Mouse (Mus musculus) gastrocnemius, postnatal 10 days (tissue): Measurements from ENCODE around the gene Abcf1. TPM values are rescaled to one million over a fixed set of nuclear protein-coding genes. Genes with fewer than 3 reads are reported as not detected.
A peak's percentile ranks its signal among the peaks of the same experiment; 100 is the strongest.

ENCODE experiments used
- DNase-seq: peaks from one replicate; pipeline ENCODE4 v3.0.0; 2021; ENCODE audit warnings: mixed read lengths
- microRNA-seq, 2 experiments: library from miRNA; unstranded; fragments of <30 nt; microRNA quantifications; one replicate each; pipeline ENCODE4 v1.2.0; 2021
- total RNA-seq, 2 experiments: library from RNA; stranded (reverse); gene quantifications; 2 replicates each; pipeline ENCODE4 v1.2.3; 2021

Abcf1 gene
- total RNA-seq, 2 experiments from 2014 or later = 65.7 to 71.6 TPM

DNA sequence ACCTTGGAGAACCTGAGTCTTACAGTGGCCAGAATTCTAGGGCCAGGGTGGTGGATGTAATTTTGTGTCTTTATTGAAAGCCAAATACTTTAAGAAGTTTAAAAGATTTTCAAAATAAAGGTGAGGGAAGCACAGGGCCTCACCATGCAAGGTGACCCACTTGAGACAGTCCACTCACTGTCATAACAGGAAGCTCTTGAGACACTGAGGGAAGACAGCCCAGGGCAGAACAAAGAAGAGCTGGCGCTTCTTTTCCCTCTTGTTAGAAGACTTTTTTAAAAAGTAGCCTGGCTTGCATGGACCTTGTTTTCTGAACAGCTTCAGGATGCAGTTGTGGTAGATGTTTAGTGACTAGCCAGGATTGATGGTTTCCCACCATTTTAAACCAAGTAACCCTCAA lies 49.2 kb downstream of the Abcf1 start:
- no peak for DNase-seq

DNA sequence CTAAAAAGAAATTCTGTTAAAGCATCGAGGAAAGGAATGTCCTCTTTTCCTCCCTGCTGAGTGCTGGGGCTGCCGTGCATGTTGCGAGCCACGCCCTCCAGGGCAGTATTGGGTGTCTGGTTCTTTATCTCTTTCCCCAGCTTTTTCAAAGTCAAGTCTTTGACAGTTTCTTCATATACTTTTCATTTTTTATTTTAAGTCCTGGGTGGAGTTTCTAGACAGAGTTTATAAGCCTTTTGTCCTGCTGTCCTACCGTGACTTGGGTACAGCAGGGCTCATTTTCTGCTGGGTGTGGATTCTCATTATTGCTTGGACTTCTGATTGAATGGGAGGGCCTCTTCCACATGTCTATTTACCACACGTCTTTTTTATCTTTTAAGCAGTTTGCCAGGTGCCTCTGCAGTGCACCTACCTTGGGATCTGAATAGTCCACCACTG lies 49.7 kb downstream of the Abcf1 start:
- no peak for DNase-seq

DNA sequence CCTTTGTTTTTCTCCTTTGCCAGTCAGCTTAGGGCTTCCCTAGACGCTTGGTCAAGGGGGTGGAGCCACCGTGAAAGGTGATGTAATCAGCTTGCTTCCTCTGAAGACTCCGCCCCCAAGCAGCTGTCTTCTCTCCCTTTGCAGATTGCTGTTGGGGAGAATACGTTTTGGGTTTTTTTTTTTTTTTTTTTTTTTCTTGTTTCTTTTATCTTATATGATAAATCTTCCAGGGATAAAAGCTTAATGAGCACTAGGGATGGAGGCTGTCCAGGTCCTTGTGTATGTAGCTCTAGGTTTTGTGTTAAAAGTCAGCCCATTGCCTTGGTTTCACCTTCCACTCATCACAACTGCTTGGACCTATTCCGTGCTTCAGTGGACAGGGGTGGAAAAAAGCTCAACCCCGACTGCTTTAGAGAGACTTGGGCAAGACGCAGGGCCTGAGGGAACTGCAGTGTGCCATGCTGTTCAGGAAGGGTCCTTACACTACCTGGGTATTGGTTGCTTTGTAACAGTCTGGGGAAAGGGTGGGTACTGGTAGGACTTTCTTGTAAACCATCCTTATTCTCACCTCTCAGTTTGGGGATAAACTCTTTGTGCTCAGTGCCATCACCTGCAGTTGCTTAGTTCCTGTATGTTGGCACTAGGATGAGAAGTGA lies 50.4 kb downstream of the Abcf1 start:
- DNase-seq = peak; percentile 90

DNA sequence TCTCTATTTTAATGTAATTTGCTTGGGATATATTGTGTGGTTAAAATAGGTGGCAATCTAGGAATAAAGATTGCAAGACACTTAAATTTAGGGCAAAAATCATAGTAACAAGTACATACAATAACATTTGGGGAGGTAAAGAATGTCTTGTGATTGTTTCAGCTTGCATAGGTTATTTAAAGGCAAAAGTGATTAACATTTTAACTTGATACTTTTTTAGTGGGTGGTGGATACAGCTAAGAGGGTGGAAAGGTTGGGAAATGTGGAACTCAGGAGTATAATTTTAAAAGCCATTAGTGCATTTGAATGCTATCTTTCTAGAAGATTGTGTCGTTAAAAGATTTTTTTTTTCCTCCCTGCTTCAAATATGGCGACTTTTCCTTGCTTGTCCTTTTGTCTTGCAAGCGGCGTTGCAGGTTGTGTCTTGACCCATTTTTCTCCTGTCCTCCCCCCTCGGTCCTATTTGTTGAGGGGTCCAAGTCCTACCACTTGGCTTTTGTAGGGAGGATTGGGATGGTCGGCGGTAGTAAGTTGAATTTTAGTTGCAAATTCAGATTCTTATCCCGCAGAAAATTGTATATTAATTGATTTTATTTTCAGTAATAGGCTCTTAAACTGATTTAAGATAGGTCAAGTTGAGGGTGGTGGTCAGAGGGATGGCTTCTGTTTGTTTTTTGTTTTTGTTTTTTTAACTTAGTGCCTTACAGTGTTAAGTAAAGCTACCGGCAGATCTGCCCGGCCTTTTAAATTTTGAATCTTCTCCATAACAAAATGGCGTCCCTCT lies 51.1 kb downstream of the Abcf1 start:
- DNase-seq = no peak

DNA sequence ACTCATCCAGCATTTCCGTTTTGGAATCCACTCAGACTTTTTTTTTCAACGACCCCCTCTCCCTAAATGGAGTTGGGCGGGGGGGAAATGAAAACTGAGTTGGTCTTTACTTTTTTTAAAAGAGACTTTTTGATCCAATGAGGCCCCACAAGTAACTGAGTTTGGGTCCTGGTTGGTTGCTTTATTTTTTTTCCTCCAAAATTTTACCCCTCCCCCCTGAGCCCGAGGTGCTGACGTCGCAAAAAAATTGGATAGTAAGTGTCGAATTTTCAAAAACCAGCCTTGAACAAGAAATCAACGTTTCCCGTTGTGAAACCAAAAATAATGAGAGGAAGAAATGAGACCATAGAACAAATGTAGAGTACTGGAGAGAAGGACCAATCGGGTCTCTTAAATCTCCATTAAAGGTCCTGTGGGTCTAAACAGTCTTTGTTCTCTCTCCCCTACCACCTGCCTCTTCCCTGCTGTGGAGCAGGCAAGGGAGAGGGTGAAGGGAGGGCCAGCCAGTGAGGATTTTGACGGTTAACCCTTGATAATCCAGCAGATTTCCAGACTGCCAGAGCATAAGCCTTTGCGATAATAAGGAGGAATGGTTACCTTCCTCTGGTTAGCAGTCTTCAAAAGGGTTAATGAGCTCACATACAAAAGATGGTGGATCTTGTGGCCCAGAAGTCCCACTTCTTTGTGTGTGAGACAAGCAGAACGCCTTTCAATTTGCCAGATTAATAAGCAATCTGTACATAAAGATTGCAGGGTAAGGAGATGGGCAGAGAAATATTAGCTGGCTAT lies 51.9 kb downstream of the Abcf1 start:
- no peak for DNase-seq

DNA sequence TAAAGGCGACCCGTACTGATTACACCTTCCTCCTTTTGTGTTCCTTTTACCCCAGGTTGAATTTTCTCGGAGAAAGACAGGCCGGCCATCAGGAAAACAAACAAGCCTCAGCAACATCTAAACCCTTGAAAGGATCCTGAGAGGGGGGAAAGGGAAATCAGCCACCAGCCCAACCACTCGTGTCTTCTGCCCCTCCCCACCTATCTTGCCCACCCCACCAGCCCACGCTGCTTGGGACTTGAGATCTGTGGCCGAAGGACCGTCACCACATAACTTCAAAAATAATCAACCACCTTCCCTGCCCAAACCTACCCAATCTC lies 52.5 kb downstream of the Abcf1 start:
- DNase-seq = no peak

DNA sequence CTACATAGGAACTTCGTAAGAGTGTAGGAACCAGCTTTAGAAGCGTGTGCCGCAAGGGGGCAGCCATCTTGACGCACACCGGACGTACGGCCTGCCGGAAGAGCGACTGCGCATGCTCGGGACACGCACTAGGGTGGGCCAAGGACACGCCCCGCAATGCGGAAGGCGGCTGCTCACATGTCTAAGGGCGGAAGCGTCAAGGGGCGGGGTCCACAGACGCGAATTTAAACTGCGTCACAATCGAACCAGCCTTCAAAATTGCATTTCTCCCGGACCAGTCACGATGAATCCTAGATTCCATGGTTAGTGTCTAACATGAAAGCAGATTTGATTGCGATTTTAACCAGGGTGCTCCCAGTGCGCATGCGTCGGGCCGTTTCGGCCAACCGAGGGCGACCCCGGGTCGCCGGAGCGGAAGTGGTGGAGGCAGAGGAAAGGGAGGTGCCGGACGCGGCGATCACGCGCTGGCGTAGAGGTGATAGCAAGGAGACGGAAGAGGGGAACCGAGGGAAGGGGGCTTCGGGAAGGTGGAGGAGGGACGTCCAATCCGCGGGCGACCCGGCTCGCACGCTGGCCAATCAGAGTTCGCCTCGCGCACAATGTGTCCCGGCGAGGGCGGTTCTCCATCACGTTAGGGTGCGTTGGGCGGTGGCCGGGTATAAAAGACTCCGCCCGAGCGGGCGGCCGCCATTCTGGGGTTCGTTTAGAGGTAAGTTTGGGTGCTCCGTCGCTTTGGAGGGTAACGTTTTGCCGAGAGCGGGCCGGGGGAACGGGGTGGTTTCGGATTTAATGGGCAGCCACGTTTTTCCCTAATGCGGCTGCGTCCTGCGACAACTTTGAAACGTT lies 53.0 kb downstream of the Abcf1 start, which contains the start of the genes Mrps18b and Ppp1r10:
Gene Mrps18b (minus strand): TSS at position 93 of the 846 bp plus-strand sequence.
Gene Ppp1r10 (plus strand): TSS at position 138 of the 846 bp plus-strand sequence.
- peak; percentile 98 for DNase-seq

DNA sequence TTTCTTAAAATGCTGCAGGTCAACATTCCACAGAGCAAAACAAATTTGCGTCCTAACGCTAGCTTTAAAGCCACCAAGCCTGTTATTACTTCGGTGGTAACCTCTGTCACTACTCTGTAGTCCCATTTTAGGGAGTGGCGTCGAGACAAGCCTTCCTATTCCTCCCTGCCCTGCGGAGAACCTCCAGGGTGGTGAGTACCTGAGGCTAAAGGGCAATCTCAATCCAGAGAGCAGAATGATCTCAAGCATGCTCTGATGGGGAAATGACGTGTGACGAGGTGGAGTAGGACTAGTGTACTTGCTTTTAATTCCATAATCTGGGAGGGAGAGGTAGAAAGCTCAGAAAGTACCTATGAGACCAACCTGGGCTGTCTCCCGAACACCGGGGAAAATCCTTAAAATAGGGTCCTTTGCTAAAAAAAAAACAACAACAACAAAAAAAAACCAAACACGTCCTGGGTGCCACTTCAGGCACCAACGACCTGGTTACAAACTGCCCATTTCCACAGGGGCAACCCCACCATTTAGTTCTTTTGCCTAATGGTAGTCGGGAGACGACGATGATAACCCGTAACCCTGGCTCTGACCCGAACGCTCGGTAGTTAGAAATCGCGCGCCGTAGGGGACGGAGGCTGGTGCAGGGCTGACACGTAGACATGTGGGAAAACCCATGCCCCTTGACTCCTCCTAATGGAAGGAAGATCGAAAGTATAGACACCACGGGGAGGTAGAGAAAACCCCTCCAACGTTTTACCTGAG lies 53.8 kb downstream of the Abcf1 start:
- no peak for DNase-seq

DNA sequence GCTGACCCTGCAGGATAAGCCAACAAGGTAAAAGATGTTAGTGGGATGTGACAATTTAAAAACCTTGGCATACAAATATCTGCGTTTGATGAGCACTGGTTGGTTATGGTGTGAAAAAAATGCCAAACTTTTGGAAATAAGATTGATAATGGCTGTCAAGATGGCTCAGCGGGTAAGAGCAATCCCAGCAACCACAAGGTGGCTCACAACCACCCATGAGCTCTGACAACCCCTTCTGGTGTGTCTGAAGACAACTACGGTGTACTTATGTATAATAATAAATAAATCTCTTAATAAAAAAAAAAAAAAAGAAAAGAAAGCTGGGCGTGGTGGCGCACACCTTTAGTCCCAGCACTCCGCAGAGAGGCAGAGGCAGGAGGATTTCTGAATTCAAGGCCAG lies 54.6 kb downstream of the Abcf1 start:
- no peak for DNase-seq

DNA sequence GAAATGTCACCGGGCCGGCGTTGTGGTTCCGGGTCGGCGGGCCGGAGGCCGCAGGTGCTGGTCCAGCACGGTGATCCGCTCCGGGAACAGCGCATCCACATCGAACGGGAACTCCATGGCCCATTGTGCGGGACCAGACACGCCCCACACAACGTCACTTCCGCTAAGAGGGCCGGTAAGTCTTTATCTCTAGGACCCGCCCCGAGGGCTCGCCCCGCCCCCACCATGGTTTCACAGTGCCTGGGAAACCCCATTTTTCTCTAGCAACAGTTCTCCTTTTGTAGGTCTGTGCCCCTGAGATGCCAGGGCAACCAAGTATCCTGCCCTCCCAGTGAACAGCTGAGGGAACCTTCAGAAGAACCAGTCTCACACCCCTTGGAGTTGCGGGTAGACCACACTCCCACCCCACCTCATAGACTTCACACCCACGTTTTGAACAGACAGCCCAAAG lies 59.6 kb downstream of the Abcf1 start, which contains the start of gene Atat1:
Gene Atat1 (minus strand): TSS at position 157 of the 451 bp plus-strand sequence.
- DNase-seq = peak; percentile 97

DNA sequence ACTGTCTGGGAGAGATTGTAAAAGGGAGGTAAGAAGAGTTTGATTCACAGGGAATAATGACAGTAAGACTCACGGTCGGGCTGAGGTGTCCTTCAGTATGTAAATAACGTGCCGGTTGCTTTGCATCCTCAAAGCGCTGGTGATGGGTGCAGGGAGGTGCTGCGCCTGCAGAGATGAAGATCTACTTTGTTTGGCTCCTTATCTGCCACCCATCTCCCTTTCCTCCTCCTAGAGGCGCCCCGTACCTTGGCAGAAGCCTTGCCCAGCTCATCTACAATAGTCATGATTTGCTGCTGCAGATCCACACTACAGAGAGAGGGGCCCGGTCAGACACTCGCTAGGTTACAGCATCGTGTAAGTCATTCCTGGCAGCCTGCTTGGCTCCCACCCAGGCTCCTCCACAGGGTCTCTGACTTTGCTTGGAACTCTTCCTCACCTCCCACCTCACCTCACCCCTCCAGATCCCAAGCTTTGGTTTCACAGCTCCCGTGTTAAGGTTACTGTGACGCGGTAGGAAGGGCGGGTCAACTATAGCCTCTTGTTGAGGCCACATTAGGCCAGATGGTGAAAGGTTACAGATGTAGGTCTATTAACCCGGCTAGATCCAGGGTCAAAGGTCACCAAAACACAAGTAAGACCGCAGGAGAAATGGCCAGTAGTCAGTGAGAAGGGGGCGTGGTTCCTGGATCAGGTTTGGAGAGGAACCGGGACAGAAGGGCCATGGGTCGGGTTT lies 60.2 kb downstream of the Abcf1 start:
- peak; percentile 11 for DNase-seq

DNA sequence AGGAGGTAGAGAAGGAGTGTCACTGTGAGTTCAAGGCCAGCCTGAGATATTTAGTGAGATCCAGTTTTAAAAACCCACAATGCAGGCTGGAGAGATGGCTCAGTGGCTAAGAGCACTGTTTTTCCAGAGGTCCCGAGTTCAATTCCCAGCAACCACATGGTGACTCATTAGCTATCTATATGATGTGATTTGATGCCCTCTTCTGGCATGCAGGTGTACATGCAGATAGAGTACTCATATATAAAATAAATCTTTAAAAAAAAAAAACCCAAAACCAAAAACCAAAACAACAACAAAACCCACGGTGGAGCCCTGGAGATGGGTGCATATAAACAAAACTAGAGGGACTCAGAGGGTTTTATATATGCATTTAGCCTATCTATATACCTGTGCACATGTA lies 62.0 kb downstream of the Abcf1 start:
- DNase-seq = no peak

Small RNA genes within 50 kb of the gene (microRNA-seq; reads per million reads assigned to microRNA genes)
- gene Mir1894 = 0 reads per million in 2 experiments
- gene Mir877 = 17.6 to 37.8 reads per million in 2 experiments

Other genes starting within 250 kb of the Abcf1 start
- 1 to 10 TPM; 4.5 to 5.8 TPM for gene Ier3, start 148.1 kb downstream of the Abcf1 start, total RNA-seq
- gene Flot1, start 146.5 kb downstream of the Abcf1 start, total RNA-seq = 10 to 100 TPM; 38.8 to 41.3 TPM
- 100 to 1,000 TPM; 205 to 251 TPM for gene Tubb5, start 131.5 kb downstream of the Abcf1 start, total RNA-seq
- 10 to 100 TPM; 10.1 to 14.6 TPM for gene Mdc1, start 128.2 kb downstream of the Abcf1 start, total RNA-seq
- gene Nrm, start 108.4 kb downstream of the Abcf1 start, total RNA-seq = 1 to 10 TPM; 7.8 to 9.7 TPM
- 10 to 100 TPM; 14.7 to 21.9 TPM for gene Ppp1r18, start 104.2 kb downstream of the Abcf1 start, total RNA-seq
- gene Dhx16, start 89.9 kb downstream of the Abcf1 start, total RNA-seq = 10 to 100 TPM; 12.6 to 16.8 TPM
- gene 2310061I04Rik, start 72.3 kb downstream of the Abcf1 start, total RNA-seq = 10 to 100 TPM; 49.6 to 56.2 TPM
- 1 to 10 TPM; 6.4 to 9.8 TPM for gene Atat1, start 59.7 kb downstream of the Abcf1 start, total RNA-seq
- 10 to 100 TPM; 44.8 to 54.4 TPM for gene Mrps18b, start 53.4 kb downstream of the Abcf1 start, total RNA-seq
- gene Ppp1r10, start 53.3 kb downstream of the Abcf1 start, total RNA-seq = 10 to 100 TPM; 31.4 to 47.1 TPM
- gene Gnl1, start 10.1 kb upstream of the Abcf1 start, total RNA-seq = 10 to 100 TPM; 21.7 to 28.5 TPM
- 1 to 10 TPM; 5.1 to 9.3 TPM for gene Prr3, start 10.5 kb upstream of the Abcf1 start, total RNA-seq
- under 1 TPM; 0.45 to 0.84 TPM for gene H2-T24, start 50.8 kb upstream of the Abcf1 start, total RNA-seq
- 1 to 10 TPM; 5.2 to 6.7 TPM for gene H2-T23, start 63.1 kb upstream of the Abcf1 start, total RNA-seq
- gene H2-T22, start 73.0 kb upstream of the Abcf1 start, total RNA-seq = 1 to 10 TPM; 8.1 to 8.8 TPM
- gene Gm6034, start 73.2 kb upstream of the Abcf1 start, total RNA-seq = under 1 TPM in 1 of 2 experiments, not detected in 1; 0.16 TPM
- gene Gm11127, start 88.6 kb upstream of the Abcf1 start, total RNA-seq = 1 to 10 TPM; 1.6 to 2.0 TPM
- gene Gm19684, start 151.9 kb upstream of the Abcf1 start, total RNA-seq = not detected
- not detected for gene Gm7030, start 159.7 kb upstream of the Abcf1 start, total RNA-seq
- gene Gm8909, start 198.8 kb upstream of the Abcf1 start, total RNA-seq = not detected
- not detected for gene H2-T3, start 220.5 kb upstream of the Abcf1 start, total RNA-seq